Mouse (Mus musculus) heart, adult 11 months (tissue): Measurements from ENCODE around the gene Lca5.

Experiments
- DNase-seq: peaks from one replicate; pipeline ENCODE4 v3.0.0; 2022

The Lca5 gene

DNA sequence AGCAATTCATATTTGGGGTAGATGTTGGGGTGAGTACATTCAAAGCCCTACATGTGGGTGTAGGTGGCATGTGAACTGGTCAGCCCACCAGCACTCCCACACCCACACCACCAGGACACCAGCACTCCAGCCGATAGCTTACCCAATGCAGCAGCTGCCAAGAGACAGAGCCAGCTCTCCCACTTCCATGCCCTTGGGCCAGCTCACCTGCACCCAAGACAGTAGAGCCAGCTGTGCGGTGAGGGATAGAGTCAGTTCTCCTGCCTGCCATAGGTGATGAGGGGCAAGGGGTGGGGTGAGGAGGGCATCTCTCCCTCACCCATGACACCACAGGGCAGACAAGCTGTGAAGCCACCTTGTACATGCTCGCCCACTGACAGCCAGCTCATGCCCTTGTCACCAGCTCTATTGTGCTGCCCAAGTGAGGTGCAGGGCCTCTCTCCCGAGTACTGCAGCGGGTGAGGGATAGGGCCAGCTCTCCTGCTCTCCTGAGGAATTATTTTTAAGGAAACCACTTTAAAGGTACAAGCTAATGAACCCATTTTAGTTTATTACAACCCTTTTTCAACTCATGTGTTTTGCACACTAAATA, 54.6 kb downstream of the Lca5 start:
- DNase-seq: no peak

- DNase-seq: no peak
Observed at GRCm38 (mm10) chr9:83385301-83385700, 55.6 kb downstream of the Lca5 start.

DNA sequence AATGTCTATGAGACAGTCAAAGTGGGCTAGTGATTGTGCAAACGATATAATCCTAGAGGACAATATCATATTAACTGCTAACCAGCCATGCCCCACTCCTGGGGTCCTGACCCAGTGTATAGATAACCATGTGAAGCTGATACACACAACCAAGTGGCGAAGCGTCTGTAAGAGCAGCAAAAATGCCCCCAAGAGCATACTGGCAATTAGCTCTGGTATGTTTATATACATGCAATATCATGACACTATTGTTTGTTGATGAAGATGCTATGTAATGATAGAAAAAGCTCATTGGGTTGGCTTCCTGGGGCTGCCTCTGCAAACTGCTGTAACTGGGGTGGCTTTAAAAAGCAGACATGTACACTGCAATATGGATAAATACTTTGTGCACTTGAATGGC, 57.7 kb downstream of the Lca5 start:
- no peak for DNase-seq

- no peak for DNase-seq
Observed at GRCm38 (mm10) chr9:83382775-83383174, 58.2 kb downstream of the Lca5 start.

- DNase-seq: no peak
Observed at GRCm38 (mm10) chr9:83381317-83381716, 59.6 kb downstream of the Lca5 start.

DNA sequence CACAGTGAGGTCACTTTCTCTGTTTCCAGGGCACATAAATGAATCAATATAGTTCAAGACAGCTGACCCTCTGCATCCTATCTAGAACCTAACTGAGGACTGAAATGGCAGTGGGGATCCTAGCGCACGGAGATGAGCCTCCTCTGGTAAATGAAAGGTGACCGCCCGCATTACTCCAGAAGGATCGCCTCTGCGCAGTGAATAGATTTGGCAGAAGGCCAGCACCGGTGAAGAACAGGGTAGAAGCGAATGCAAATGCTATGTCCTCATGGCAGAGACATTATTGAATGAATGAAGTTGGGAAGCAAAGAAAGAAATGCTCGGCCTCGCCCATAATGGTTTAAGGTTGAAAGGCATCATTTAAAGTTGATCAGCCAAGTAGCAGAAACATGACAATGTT, 61.3 kb downstream of the Lca5 start:
- no peak for DNase-seq

- DNase-seq: no peak
Observed at GRCm38 (mm10) chr9:83377132-83377531, 63.8 kb downstream of the Lca5 start.

DNA sequence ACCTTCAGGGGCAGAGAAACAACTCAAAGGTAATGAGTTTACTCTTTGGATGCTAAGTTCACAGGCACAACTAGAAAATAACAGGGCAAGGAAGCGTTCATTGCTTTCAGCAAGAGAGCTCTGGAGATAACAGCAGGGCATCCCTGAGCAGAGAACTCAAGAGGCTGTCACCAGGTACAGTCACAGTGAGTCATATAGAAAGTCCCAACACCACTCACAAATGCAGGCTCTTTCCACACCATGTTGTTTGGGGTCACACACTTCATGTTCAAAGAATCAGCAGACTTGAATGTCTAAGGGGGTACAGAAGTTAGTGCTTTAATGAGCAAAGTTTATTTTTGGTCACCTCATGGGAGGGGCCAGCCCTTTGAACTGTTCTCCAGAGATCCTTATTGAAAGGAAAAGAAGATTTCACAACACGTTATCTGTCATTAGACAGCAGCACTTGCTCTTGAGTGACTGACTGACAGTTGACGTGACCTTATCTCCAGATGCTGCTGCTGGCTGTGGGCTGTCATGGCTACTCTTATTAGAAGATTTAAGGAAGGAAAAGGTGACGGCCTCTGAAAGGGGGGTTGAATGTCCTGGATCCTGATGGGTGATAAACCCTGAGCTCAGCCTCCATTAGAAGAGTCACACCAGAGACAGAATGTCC, 65.3 kb downstream of the Lca5 start:
- no peak for DNase-seq

DNA sequence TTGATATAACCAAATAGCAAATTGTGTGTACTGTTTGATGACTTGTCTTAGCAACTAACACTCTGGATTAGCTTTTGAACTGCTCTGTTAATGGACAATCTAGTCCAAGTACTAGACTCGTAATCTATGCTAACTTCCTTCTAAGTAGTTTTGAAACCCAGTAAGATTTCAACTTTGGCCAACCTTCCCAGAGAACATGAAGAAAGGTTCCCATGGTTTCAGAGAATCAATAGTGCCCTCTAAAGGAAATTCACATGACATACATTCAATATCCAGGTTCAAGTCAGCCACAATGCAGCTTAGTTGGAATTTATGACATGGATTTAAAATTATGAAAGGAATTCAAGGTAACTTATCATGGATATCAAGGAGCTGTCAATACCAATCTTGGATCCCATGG, 70.0 kb downstream of the Lca5 start:
- no peak for DNase-seq

GRCm38 (mm10) chr9:83368234-83368633, 72.7 kb downstream of the Lca5 start:
- DNase-seq: no peak

DNA sequence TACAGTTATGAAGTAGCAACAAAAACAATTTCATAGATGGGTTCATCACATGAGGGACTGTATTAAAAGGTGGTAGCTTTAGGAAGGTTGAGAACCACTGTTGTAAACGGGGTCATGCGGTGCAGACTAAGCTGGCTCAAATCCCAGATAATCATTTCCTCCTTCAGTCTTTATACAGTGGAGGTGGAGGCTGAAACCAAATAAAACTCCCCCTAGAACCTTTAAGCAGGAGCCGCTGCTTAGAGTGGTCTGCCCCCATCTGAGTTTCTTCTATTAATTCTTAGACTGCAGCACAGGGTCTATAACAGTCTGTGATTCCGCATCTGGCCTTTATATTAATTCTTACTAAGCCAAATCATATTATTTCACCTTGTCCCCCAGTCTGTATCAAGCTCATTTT, 85.1 kb downstream of the Lca5 start:
- no peak for DNase-seq

GRCm38 (mm10) chr9:83353316-83353715, 87.6 kb downstream of the Lca5 start:
- DNase-seq: no peak

DNA sequence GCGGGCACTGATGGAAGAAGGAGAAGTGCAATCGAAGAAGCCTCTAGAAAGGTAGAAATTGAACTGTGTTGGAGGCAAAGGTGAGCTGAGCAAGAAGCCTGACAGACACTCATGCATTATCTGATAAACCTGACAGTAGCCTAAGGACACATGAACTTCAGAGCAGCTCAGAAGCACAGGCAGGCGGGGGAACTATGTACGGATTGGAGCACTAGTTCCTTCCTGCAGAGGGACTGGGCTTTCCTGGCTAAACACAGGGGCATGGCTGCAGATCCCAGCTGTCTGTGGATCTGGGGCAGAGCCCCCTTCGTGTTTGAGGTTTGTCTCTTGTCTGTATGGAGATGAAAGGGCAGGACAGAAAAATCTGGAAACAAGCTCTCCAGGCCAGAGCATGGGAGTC, 89.8 kb downstream of the Lca5 start:
- no peak for DNase-seq

DNA sequence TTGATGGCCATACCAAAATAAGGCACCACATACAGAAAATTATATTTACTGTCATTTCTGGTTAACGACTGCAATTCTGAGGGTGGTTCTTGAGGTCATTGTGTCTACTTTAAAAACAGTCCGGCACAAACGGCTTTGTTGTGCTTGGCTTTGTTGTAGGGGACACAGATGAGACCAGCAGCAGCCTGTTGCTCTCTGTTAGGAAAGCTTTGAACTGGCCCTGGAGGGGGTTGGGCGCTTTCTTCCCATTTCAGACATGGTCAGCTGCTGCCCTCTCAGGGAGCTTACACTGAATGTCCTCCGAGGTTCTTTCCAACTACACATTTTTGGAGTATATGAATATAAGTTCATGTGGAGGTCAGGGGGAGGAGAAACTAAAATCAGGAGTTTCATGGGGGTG, 90.3 kb downstream of the Lca5 start:
- peak; percentile 95 for DNase-seq

DNA sequence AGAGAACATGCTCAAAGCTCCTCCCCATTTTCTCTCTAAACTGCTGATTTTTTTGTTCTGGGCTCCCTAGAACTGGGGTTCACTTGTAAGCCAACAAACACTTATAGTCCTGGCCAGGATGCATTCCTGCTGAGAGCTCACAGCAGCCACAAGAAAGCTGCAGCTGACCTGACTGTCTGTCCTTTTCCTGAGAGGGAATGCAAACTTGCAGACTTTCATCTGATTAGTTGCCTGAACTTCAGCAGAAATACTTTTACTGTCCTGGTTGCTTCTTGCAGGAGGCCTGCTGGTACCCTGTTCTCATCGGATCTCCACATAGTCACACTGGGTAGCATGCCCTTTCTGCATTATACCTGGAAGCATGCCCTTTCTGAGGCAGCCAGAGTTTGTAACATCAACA, 91.0 kb downstream of the Lca5 start:
- no peak for DNase-seq

GRCm38 (mm10) chr9:83349504-83349903, 91.4 kb downstream of the Lca5 start:
- peak; percentile 91 for DNase-seq

DNA sequence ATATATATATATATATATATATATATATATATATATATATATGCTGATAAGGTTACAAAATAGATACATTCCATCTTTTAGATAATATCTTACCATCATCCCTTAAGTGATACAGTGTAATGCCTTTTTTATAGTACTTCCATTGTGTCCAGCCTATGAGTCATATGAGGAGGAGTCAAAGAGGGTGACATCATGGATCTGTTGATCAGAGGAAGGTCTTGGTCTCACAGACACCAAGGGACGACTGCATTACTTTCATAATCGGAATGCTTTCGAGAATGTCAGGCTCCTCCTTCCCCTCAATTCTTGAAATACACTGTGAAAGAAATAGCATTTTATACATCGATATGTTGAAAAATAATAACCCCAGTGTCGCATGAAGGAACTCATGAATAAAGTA, 93.4 kb downstream of the Lca5 start:
- DNase-seq: no peak

DNA sequence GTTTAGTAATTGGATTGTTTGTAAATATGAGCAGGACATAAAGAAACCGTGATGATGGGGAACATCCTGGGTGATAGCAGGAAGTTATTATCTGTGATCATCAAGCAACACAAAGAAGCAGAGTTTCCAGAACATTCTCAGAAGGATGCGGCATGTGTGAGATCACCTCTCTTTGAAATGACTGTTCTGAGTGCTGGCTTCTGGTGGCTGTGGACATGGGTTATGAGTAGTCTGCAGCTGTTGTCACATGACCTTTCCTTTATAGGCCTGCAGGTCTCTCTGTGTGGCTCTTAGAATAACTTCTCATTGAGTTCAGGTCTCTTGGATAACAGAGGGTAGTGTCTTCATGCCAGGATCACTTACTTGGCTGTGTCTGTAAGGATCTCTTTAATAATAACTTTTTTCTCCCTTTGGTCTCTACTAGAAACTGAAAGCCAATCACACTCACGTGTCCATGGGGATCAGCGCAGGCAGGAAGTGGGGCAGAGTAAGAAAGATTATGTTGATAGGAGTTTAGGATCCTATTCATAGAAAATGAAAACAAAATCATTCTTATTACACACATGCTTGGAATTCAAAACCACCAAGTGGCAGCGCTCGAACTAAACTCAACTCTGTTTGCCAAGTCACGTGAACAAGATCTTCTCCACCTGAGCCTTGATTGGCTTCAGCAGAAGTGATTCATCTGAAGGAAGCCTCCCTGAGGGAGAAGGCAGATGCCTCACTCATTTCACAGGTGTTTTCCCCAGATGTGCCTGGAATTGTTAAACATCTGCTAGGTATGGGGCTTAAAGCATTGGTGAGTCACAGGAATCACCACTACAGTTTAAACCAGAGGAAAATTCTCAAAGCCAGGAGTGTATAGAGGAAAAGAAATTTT, 98.2 kb downstream of the Lca5 start:
- no peak for DNase-seq
